Mouse (Mus musculus): ENCODE data around the gene Mid1.
"Not testable (repeated sequence)": the region's sequence is repeated elsewhere in the genome, so short reads cannot be mapped to it uniquely, and the experiment has no call there.

- TF ChIP-seq CTCF (IDR thresholded peaks at IDR 0.05; ENCODE audit: low read depth, low read length): peak; percentile 14; the same call in 1 of the 2 replicates
- not testable (repeated sequence) for TF ChIP-seq POLR2AphosphoS5 (IDR thresholded peaks at IDR 0.05; ENCODE audit: insufficient replicate concordance, low read depth, low read length); GATA1 (IDR thresholded peaks at IDR 0.05; ENCODE audit: borderline replicate concordance, low read length); TAL1 (conservative IDR thresholded peaks at IDR 0.05; ENCODE audit: low read depth, low read length)
Measured at GRCm38 (mm10) chrX:169994866-169995711, 310.1 kb downstream of the Mid1 start.
